Mouse (Mus musculus) cerebellum, postnatal 36 days (tissue): ENCODE measurements at regions not wholly inside any gene's neighbourhood (a gene's known extent, or its start where the extent isn't known, plus 50 kb on each side); places are given as distances from the start of the nearest gene placed in this dataset.
A peak's percentile ranks its signal among the peaks of the same experiment; 100 is the strongest.

ENCODE experiments used
- DNase-seq, 2 experiments: peaks; one replicate each; pipeline ENCODE4 v3.0.0; 2021 to 2022; ENCODE audit warnings: mixed read lengths in 2 of 2

- peak; percentile 2 to 5 for DNase-seq
These were observed 282.1 kb upstream of the Rasa1 start for GRCm38 (mm10) chr13:85570886-85571527.

- no peak for DNase-seq
These were observed 268.9 kb upstream of the Rasa1 start for GRCm38 (mm10) chr13:85557821-85558220.

GRCm38 (mm10) chr13:85556101-85556853 is 267.3 kb upstream of the Rasa1 start:
- DNase-seq: peak; percentile 29 to 55

- no peak for DNase-seq
These were observed 264.1 kb upstream of the Rasa1 start for GRCm38 (mm10) chr13:85553072-85553471.

- no peak for DNase-seq
These were observed 220.7 kb upstream of the Rasa1 start for GRCm38 (mm10) chr13:85509671-85510070.

GRCm38 (mm10) chr13:85508552-85508951 is 219.6 kb upstream of the Rasa1 start:
- DNase-seq: no peak

- no peak for DNase-seq
These were observed 218.6 kb upstream of the Rasa1 start for GRCm38 (mm10) chr13:85507374-85508101.

- DNase-seq: no peak
These were observed 217.9 kb upstream of the Rasa1 start for GRCm38 (mm10) chr13:85506875-85507274.

- DNase-seq: no peak
These were observed 217.1 kb upstream of the Rasa1 start for GRCm38 (mm10) chr13:85506030-85506429.

GRCm38 (mm10) chr13:85505046-85505445 is 216.1 kb upstream of the Rasa1 start:
- DNase-seq: no peak

- DNase-seq: no peak
These were observed 215.1 kb upstream of the Rasa1 start for GRCm38 (mm10) chr13:85504001-85504400.

GRCm38 (mm10) chr13:85498696-85499095 is 209.8 kb upstream of the Rasa1 start:
- DNase-seq: no peak

GRCm38 (mm10) chr13:85484790-85485189 is 195.9 kb upstream of the Rasa1 start:
- no peak for DNase-seq

GRCm38 (mm10) chr13:85483348-85483747 is 194.4 kb upstream of the Rasa1 start:
- no peak for DNase-seq

- DNase-seq: no peak
These were observed 190.5 kb upstream of the Rasa1 start for GRCm38 (mm10) chr13:85479405-85479804.

- DNase-seq: no peak
These were observed 187.4 kb upstream of the Rasa1 start for GRCm38 (mm10) chr13:85476274-85476846.

GRCm38 (mm10) chr13:85471340-85471739 is 182.4 kb upstream of the Rasa1 start:
- no peak for DNase-seq

GRCm38 (mm10) chr13:85459387-85459786 is 170.5 kb upstream of the Rasa1 start:
- DNase-seq: no peak

- no peak for DNase-seq
These were observed 169.7 kb upstream of the Rasa1 start for GRCm38 (mm10) chr13:85458611-85459010.

GRCm38 (mm10) chr13:85439581-85439980 is 150.7 kb upstream of the Rasa1 start:
- no peak for DNase-seq

- no peak for DNase-seq
These were observed 148.9 kb upstream of the Rasa1 start for GRCm38 (mm10) chr13:85437875-85438274.

GRCm38 (mm10) chr13:85437009-85437408 is 148.1 kb upstream of the Rasa1 start:
- DNase-seq: no peak

GRCm38 (mm10) chr13:85436254-85436653 is 147.3 kb upstream of the Rasa1 start:
- no peak for DNase-seq
